Mouse (Mus musculus) limb, embryonic 11.5 days (tissue): ENCODE measurements at regions not wholly inside any gene's neighbourhood (a gene's known extent, or its start where the extent isn't known, plus 50 kb on each side); places are given as distances from the start of the nearest gene placed in this dataset.

Source experiments
- ATAC-seq: fragments of 200-750 bp; cut with Nextera tagmentation; 2 replicates; pipeline ENCODE4 v1.8.0; 2017; ENCODE audit warnings: low read depth; ENCODE audit not compliant: insufficient number of reproducible peaks, low FRiP score, low TSS enrichment
- DNase-seq: peaks from one replicate; pipeline ENCODE4 v3.0.0-alpha.2; 2015; ENCODE audit warnings: low spot score
- H3K27ac ChIP-seq: fragments of 300-500 bp; sonication (generic); replicated peaks from 2 replicates; pipeline ENCODE4 v1.5.1; 2014; ENCODE audit warnings: low read depth, mild to moderate bottlenecking, low read length
- H3K27me3 ChIP-seq: fragments of 300-500 bp; sonication (generic); 2 replicates; pipeline ENCODE4 v1.6.1; 2014; ENCODE audit warnings: mild to moderate bottlenecking, low read length, mixed read lengths; ENCODE audit not compliant: control insufficient read depth, insufficient read depth
- H3K36me3 ChIP-seq: fragments of 300-500 bp; sonication (generic); 2 replicates; pipeline ENCODE4 v1.6.1; 2014; ENCODE audit warnings: mild to moderate bottlenecking, low read length, moderate library complexity, mixed read lengths; ENCODE audit not compliant: control insufficient read depth, insufficient read depth
- H3K4me1 ChIP-seq: fragments of 300-500 bp; sonication (generic); 2 replicates; pipeline ENCODE4 v1.6.1; 2014; ENCODE audit warnings: low read length, mixed read lengths; ENCODE audit not compliant: control insufficient read depth, insufficient read depth
- H3K4me2 ChIP-seq: fragments of 300-500 bp; sonication (generic); 2 replicates; pipeline ENCODE4 v1.6.1; 2014; ENCODE audit warnings: low read depth, mild to moderate bottlenecking, moderate library complexity; ENCODE audit not compliant: severe bottlenecking
- H3K4me3 ChIP-seq: fragments of 300-500 bp; sonication (generic); 2 replicates; pipeline ENCODE4 v1.5.1; 2014; ENCODE audit warnings: low read depth, low read length
- H3K9ac ChIP-seq: fragments of 300-500 bp; sonication (generic); 2 replicates; pipeline ENCODE4 v1.6.1; 2014; ENCODE audit warnings: mild to moderate bottlenecking, low read length
- H3K9me3 ChIP-seq: fragments of 300-500 bp; sonication (generic); 2 replicates; pipeline ENCODE4 v1.6.1; 2016; ENCODE audit warnings: low read length; ENCODE audit not compliant: control insufficient read depth
- WGBS: fragments of 180-500 bp; shearing (Covaris S2); extraction: QIAGEN DNeasy Blood & Tissue Kit; methylation state at CpG from one replicate; pipeline ENCODE4 v1.1.7; 2014; 5-methylcytosine and 5-hydroxymethylcytosine counted together

GRCm38 (mm10) chr12:27978257-27978931 is 573.8 kb downstream of the Dcdc2c start:
- Histone ChIP-seq H3K4me2 (no peak overlapping the region), H3K4me1 (no peaks in the 10 kb centered on the region), H3K27me3 (no peaks in the 10 kb centered on the region), H3K9ac (no peak overlapping the region), H3K27ac (no peak overlapping the region), H3K36me3 (no peaks in the 10 kb centered on the region), H3K9me3 (no peaks in the 10 kb centered on the region), H3K4me3 (no peak overlapping the region)
- 46% methylated on average over 8 of the region's 8 CpGs for WGBS
- DNase-seq (no peak), ATAC-seq (no peak)

- H3K36me3 ChIP-seq: no peaks in the 10 kb centered on the region
- H3K9me3 ChIP-seq: no peaks in the 10 kb centered on the region
- WGBS: 76% methylated on average over 9 of the region's 9 CpGs
- H3K4me3 ChIP-seq: no peak overlapping the region
- no peak overlapping the region for H3K4me2 ChIP-seq
- DNase-seq (no peak), ATAC-seq (no peak)
- no peaks in the 10 kb centered on the region for H3K4me1 ChIP-seq
- no peak overlapping the region for H3K9ac ChIP-seq
- H3K27me3 ChIP-seq: no peaks in the 10 kb centered on the region
- H3K27ac ChIP-seq: no peak overlapping the region
Observed at GRCm38 (mm10) chr12:27977548-27978256, 574.5 kb downstream of the Dcdc2c start.

- 63% methylated on average over 3 of the region's 3 CpGs for WGBS
- Histone ChIP-seq H3K36me3 (no peaks in the 10 kb centered on the region), H3K27ac (no peak overlapping the region), H3K4me1 (no peaks in the 10 kb centered on the region), H3K9ac (no peak overlapping the region), H3K4me3 (no peak overlapping the region), H3K27me3 (no peaks in the 10 kb centered on the region), H3K9me3 (no peaks in the 10 kb centered on the region), H3K4me2 (no peak overlapping the region)
- no peak for ATAC-seq
- no peak for DNase-seq
Observed at GRCm38 (mm10) chr12:27962908-27963307, 589.3 kb downstream of the Dcdc2c start.

- 50% methylated on average over 6 of the region's 6 CpGs for WGBS
- H3K27ac ChIP-seq: no peak overlapping the region
- DNase-seq (no peak), ATAC-seq (no peak)
- no peaks in the 10 kb centered on the region for H3K36me3 ChIP-seq
- H3K4me1 ChIP-seq: no peaks in the 10 kb centered on the region
- H3K4me2 ChIP-seq: no peak overlapping the region
- H3K4me3 ChIP-seq: no peak overlapping the region
- no peak overlapping the region for H3K9ac ChIP-seq
- no peaks in the 10 kb centered on the region for H3K27me3 ChIP-seq
- no peaks in the 10 kb centered on the region for H3K9me3 ChIP-seq
Observed at GRCm38 (mm10) chr12:27960064-27960463, 592.1 kb downstream of the Dcdc2c start.

GRCm38 (mm10) chr12:27947646-27948045 is 604.6 kb downstream of the Dcdc2c start:
- Histone ChIP-seq H3K27ac (peak overlapping the region; percentile 22; the same call in 1 of the 2 replicates), H3K9me3 (no peaks in the 10 kb centered on the region), H3K4me2 (no peak overlapping the region), H3K9ac (no peak overlapping the region), H3K36me3 (no peaks in the 10 kb centered on the region), H3K27me3 (no peaks in the 10 kb centered on the region), H3K4me1 (peaks cover 22% of the 10 kb centered on the region), H3K4me3 (no peak overlapping the region)
- no peak for DNase-seq
- ATAC-seq: no peak
- WGBS: 31% methylated on average over 3 of the region's 3 CpGs

GRCm38 (mm10) chr12:27946866-27947459 is 604.6 kb upstream of the Sox11 start:
- Histone ChIP-seq H3K27ac (no peak overlapping the region), H3K4me3 (no peak overlapping the region)
- no peak for ATAC-seq

GRCm38 (mm10) chr12:27945411-27945810 is 603.0 kb upstream of the Sox11 start:
- no peaks in the 10 kb centered on the region for H3K27me3 ChIP-seq
- H3K4me1 ChIP-seq: peaks cover 22% of the 10 kb centered on the region
- no peak overlapping the region for H3K27ac ChIP-seq
- H3K4me3 ChIP-seq: no peak overlapping the region
- ATAC-seq (no peak), DNase-seq (peak; percentile 36)
- no peak overlapping the region for H3K9ac ChIP-seq
- no peaks in the 10 kb centered on the region for H3K9me3 ChIP-seq
- WGBS: 44% methylated on average over 2 of the region's 2 CpGs
- no peak overlapping the region for H3K4me2 ChIP-seq
- no peaks in the 10 kb centered on the region for H3K36me3 ChIP-seq

More at GRCm38 (mm10) chr12:27946866-27947459, 604.6 kb upstream of the Sox11 start:
- WGBS: 19% methylated on average over 7 of the region's 7 CpGs
- H3K36me3 ChIP-seq: no peaks in the 10 kb centered on the region
- no peaks in the 10 kb centered on the region for H3K27me3 ChIP-seq
- H3K4me1 ChIP-seq: peaks cover 22% of the 10 kb centered on the region
- DNase-seq: peak; percentile 68
- H3K9me3 ChIP-seq: no peaks in the 10 kb centered on the region
- H3K4me2 ChIP-seq: no peak overlapping the region
- H3K9ac ChIP-seq: no peak overlapping the region

- no peaks in the 10 kb centered on the region for H3K9me3 ChIP-seq
- peaks cover 7% of the 10 kb centered on the region; the same call in 1 of the 2 replicates for H3K4me1 ChIP-seq
- 88% methylated on average over 1 of the region's 1 CpGs for WGBS
- ATAC-seq (no peak), DNase-seq (no peak)
- no peak overlapping the region for H3K4me3 ChIP-seq
- no peak overlapping the region for H3K4me2 ChIP-seq
- no peak overlapping the region for H3K27ac ChIP-seq
- no peak overlapping the region for H3K9ac ChIP-seq
- H3K36me3 ChIP-seq: no peaks in the 10 kb centered on the region
- no peaks in the 10 kb centered on the region for H3K27me3 ChIP-seq
Observed at GRCm38 (mm10) chr12:27941053-27941452, 598.7 kb upstream of the Sox11 start.
